Mouse (Mus musculus): ENCODE data around the gene Mfsd1.

GRCm38 (mm10) chr3:67601616-67602138, 19.1 kb downstream of the Mfsd1 start:
- TF ChIP-seq CTCF (IDR thresholded peaks at IDR 0.05; ENCODE audit: insufficient read depth, low read length) (no peak), POLR2A (IDR thresholded peaks at IDR 0.05; ENCODE audit: borderline replicate concordance, extremely low read depth, low read depth, low read length) (no peak)
